Mouse (Mus musculus): ENCODE results near the gene Klk1b4.
A peak's percentile ranks its signal among the peaks of the same experiment; 100 is the strongest.
"Not testable (repeated sequence)": the region's sequence is repeated elsewhere in the genome, so short reads cannot be mapped to it uniquely, and the experiment has no call there.

The Klk1b4 gene

DNA sequence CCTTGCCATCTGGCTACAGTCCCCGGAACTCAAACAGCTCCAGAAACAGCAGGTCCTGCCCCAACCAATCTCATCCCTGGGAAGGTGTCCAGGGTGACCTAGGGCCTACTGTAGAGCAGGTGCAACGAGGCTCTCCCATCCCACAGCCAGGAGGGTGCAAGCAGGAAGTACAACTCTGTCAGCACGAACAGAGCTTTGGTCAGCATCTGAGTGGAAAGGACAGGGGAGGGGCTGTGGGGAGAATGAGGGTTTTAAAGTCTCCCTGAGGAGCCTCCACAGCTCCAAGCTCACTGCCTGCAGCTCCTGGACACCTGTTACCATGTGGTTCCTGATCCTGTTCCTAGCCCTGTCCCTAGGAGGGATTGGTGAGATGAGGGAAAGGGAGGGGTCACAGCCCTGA is at the start of gene Klk1b4:
Gene Klk1b4 (plus strand): TSS at position 301 of the 400 bp plus-strand sequence.
- DNase-seq (ENCODE audit: low spot score), result not testable (repeated sequence)

GRCm38 (mm10) chr7:44179299-44180045 is 27.8 kb upstream of the Klk1b4 start:
- DNase-seq (ENCODE audit: low spot score), result no peak

- DNase-seq (ENCODE audit: low spot score), result not testable (repeated sequence)
Observed at GRCm38 (mm10) chr7:44186516-44186915, 20.7 kb upstream of the Klk1b4 start.

GRCm38 (mm10) chr7:44187936-44188335 is 19.3 kb upstream of the Klk1b4 start, which contains the start of gene Klk1b24:
Klk1b24 (plus strand) TSS chr7:44188236.
- not testable (repeated sequence) for DNase-seq (ENCODE audit: low spot score)

GRCm38 (mm10) chr7:44193466-44193865 is 13.8 kb upstream of the Klk1b4 start:
- DNase-seq (ENCODE audit: low spot score), result not testable (repeated sequence)

DNA sequence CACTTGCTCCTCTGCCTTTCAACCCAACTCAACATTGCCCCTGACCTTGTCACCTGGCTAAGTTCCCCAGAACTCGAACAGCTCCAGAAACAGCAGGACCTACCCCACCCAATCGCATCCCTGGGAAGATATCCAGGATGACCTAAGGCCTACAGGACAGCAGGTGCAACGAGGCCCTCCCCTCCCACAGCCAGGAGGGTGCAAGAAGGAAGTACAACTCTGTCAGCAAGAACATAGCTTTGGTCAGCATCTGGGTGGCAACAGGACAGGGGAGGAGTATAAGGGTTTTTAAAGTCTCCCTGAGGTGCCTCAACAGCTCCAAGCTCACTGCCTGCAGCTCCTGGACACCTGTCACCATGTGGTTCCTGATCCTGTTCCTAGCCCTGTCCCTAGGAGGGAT is 9.3 kb upstream of the Klk1b4 start, which contains the start of gene Klk1b3:
Gene Klk1b3 (plus strand): TSS at position 301 of the 400 bp plus-strand sequence.
- no peak for DNase-seq (ENCODE audit: low spot score)

GRCm38 (mm10) chr7:44208307-44208706 is 1.1 kb downstream of the Klk1b4 start:
- DNase-seq (ENCODE audit: low spot score), result no peak

GRCm38 (mm10) chr7:44215645-44216044 is 8.4 kb downstream of the Klk1b4 start, which contains the start of gene Klk1b5:
Klk1b5 (plus strand) TSS chr7:44215945.
- no peak for DNase-seq (ENCODE audit: low spot score)

DNA sequence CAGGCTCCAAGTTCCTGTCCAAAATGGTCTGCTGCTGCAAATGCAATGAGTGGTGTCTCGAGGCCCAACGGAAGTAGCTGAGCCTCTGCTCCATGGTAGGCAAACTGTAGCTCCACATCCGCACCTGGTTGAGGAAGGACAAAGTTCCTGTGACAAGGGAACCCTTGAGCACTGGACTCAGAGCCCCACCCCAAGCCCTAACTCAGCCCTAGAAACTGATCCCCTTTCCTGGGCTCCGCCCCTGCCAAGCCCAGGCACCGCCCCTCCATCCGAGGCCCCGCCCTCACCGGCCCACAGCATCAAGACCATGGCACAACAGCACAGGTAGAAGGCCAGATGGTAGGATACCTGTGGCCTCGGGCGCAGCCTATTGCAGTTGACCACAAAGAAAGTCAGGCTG is 14.4 kb downstream of the Klk1b4 start:
- DNase-seq (ENCODE audit: low spot score), result not testable (repeated sequence)

DNA sequence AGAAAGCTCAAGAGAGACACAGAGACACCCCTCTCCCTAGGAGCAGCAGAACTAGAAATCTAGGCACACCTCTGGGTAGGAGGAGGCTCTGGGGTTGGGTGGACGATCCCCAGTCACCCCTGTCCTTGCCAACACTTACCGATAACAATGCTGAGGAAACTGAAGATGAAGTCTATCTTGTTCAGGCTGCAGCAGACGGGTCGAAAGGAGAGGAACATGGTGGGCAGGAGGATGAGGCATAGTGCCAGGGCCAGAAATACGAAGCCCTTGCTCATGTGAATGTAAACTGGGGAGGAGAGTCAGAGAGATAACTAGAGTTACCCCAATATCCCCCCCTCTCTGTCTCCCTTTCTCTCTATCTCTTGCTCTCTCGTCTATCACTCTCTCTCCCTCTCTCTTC is 15.1 kb downstream of the Klk1b4 start:
- not testable (repeated sequence) for DNase-seq (ENCODE audit: low spot score)

- no peak for DNase-seq (ENCODE audit: low spot score)
Observed at GRCm38 (mm10) chr7:44225076-44225475, 17.8 kb downstream of the Klk1b4 start, which contains the start of gene Klk1. Klk1 (plus strand) TSS chr7:44225360.

- no peak for DNase-seq (ENCODE audit: low spot score)
Observed at GRCm38 (mm10) chr7:44235909-44236308, 28.7 kb downstream of the Klk1b4 start, which contains the start of gene Gm36864. Gm36864 (plus strand) TSS chr7:44236177.

- DNase-seq (ENCODE audit: low spot score), result no peak
Observed at GRCm38 (mm10) chr7:44239913-44240312, 32.7 kb downstream of the Klk1b4 start.

GRCm38 (mm10) chr7:44240712-44241111 is 33.5 kb downstream of the Klk1b4 start:
- no peak for DNase-seq (ENCODE audit: low spot score)

DNA sequence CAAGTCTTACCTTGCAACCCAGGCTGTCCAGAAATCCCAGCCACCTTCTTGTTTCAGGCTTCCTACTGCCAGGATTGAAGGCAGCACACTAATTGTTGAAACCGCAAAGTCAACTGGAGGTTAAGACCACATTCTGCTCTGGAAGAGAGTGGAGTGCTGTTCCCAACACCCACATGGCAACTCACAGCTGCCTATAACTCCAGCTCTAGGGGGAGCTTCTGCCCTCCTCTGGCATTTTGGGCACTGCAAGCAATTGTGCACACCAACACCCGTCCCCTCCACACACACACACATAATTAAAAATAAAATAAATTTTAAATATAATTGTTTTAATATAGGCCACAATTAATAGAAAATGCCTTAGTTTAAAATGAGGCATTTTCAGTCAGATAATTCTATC is 33.9 kb downstream of the Klk1b4 start:
- DNase-seq (ENCODE audit: low spot score), result no peak

- DNase-seq (ENCODE audit: low spot score), result no peak
Observed at GRCm38 (mm10) chr7:44244080-44244479, 36.8 kb downstream of the Klk1b4 start.

DNA sequence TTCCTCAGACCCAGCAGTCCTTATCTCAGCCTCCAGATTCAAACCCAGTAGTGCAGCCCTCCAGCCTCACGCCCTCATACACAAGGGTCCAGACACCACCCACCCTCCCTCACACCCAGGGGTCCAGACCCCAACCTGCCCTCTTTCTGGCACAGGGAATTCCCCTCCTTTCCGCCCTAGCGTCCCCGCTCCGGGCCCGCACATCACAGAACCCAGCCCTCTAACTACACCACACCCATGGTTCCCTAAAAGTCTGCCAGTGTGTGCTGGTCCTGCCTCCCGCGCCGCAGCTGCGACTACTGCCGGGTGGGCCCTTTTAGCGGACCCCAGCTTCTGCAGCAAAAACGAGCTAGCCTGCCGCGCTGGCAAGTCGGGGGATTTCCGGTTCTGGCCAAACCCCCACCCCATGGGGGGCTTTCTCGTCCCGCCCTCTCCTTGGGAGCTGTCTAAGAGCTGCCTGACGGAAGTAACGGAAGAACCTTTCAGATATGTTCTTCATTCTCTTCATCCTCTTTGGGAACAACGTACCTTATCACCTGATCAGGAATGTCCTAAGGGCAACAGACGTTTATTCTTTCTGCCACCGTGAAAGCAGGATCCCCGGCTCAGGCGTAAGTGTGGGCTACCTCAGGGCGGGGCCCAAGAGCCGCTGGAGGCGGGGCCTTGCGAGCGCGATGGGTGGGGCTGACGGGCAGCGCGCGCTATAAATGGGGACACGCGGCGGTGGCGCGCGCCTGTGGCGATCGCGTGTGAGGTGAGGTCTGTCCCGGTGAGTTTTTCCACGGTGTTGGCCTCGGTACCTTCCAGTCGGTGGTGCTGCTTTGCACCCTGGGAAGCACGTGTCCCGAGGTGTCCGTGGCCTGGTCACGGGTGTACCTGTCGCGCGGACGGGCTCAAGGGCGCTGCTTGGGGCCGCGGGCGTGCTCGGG is 39.1 kb downstream of the Klk1b4 start, which contains the start of the genes 1700028J19Rik and 2410002F23Rik:
Gene 1700028J19Rik (minus strand): TSS at position 641 of the 929 bp plus-strand sequence.
Gene 2410002F23Rik (plus strand): TSS at position 668 of the 929 bp plus-strand sequence.
- peak; percentile 88 for DNase-seq (ENCODE audit: low spot score)

DNA sequence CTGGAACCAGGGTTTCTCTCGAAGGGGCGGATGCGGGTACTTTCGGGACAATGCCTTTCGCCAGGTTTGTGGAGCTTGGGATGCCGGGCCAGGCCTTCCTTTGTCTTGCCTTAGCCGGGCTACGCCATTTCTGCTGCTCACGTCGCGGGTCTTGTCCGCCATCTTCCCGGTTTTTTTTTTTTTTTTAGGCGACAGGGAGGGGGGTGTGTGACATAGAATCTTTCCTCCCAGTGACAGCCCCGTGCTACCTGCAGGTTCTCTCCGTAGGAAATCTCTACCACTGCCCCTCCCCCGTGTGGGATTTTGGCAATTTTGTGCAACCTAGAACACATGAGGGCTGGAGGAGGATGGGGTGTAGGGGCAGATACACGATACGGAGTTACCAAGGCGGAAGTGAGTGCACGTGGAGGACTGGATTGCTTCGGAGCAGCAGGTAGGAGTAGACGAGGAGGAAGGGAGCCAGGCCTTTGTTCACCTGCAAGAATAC is 39.8 kb downstream of the Klk1b4 start:
- DNase-seq (ENCODE audit: low spot score), result no peak

DNA sequence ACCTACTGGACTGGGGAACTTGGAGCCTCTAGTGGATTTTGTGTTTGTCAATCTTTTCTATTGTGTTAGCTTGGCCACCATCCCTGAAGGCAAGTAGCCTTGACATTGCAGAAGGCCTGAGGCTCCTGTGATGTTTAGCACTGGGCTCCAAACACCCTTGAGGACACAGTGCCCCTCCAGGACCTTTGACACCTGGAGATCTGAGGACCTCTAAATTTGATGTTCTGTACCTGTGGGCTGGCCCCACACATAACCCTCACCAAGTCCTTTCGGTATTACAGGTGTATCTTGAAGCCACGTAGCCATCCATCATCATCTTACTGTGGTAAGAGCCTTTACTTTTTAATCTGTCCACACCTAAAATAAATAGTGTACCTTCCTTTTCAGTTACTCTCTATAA is 40.7 kb downstream of the Klk1b4 start:
- DNase-seq (ENCODE audit: low spot score), result no peak

DNA sequence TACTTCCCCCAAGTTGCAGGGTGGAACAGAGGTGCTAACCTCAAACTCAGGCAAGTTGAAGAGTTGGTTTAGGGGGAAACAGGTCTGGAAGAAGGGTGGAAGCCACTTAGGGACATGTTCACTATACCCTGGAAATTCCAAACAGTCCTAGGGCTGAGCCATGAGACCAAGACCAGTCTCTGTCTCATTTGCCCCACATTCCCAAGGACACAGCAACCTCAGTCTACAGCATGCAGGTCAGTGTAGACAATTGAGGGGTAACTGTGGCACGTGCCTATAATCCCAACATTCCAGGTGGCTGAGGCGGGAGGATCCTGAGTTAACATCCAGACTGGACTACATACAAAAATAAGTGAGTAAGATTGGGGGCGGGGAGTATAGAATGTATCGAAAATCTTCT is 42.0 kb downstream of the Klk1b4 start:
- no peak for DNase-seq (ENCODE audit: low spot score)

DNA sequence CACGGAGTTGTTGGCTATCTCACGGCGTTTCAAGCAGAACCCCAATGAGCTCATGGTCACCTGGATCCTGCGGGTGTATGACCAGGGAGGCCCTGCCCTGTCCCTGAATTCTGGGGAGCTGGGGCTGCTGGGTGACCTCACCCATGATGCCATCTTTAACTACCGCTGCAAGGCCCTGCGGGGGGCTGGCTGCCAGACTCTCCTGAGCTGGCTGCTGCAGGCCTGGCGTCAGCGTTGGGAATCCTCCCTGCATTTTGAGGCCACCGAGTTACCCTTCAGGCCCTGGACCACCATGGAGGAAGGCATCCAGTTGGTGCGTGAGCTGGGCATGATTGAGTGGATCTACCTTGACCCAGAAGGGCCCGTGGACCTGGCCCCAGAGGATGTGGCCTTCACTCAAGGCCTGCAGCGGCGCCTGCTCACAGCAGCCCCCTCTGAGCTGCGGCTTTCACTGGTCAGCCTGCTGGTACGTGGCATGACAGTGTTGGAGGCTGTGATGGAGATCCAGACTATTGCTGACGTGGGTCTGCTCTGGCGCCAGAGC is 43.6 kb downstream of the Klk1b4 start:
- DNase-seq (ENCODE audit: low spot score), result not testable (repeated sequence)

Data from layer of hippocampus, adult 9-10 months (tissue).